Mouse (Mus musculus): ENCODE data around the gene Itpk1.

- no peak for TF ChIP-seq CTCF (IDR thresholded peaks at IDR 0.05)
- no peak for TF ChIP-seq EP300 (IDR thresholded peaks at IDR 0.05)
Measured at GRCm38 (mm10) chr12:102725761-102726175, 21.0 kb upstream of the Itpk1 start.
